Mouse (Mus musculus): ENCODE data around the gene Fam129a.

The Fam129a gene

DNA sequence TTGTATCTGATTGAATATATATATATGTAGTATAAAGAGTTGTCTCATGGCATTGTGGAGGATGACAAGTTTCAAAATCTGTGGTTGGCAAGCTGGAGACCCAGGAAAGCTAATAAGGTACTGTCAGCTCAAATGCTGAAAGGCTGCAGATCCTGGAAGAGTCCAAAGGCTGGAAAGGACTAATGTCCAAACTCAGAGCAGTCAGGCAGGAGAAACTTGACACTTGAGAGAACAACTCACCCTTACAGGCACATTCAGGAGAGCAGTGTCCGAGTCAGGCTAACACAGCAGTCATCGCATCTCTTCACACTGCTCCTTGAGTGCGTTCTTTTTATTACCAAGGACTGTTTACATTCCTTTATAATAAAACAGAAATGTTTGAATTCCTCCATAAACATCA, 56.2 kb downstream of the Fam129a start:
- DNase-seq, result no peak

DNA sequence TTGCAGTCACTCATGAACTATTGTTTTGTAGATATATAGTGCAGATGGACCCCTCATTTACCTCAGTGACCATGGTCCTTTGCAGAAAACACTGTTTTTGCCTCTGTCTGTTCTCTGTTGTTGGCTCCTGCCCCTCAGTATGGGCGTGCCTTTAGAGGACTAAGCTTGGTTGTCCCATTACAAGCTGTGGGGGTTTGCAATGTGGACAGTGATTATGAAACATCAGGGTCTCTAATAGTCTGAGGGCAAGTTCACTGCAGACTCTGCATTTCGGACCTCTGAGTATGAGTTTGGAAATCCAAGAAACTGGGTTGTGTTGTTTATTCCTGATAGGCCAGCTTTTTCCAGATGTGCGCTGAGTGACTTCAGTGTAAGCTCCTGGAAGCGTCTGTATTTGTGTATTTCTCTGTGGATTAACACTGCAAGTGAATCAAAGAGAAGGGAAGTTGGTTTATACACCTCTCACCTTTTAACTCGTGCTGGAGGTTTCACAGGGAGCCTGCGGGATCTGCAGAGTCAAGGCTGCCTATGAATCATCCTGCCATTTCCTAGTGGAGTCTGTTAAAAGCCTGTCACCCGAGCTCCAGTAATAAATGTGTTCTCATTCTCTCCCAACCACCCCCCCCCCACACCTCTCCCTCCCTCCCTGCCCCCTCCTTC, 58.7 kb downstream of the Fam129a start:
- DNase-seq, result no peak

DNA sequence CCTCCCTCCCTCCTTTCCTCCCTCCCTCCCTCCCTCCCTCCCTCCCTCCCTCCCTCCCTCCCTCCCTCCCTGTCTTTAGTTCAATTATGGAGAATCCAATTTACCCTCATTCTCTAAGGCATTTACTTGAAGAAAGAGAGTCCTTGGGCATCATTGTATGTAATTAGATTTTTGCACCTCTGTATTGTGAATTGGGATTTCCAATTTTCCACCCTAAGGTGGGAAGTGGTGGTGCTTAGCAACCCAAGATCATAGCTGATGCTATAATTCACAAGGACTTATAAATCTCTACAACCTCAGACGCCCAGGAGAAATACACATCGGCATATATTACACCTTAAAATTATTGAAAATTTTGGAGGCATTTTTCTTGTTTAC, 59.3 kb downstream of the Fam129a start:
- no peak for DNase-seq

DNA sequence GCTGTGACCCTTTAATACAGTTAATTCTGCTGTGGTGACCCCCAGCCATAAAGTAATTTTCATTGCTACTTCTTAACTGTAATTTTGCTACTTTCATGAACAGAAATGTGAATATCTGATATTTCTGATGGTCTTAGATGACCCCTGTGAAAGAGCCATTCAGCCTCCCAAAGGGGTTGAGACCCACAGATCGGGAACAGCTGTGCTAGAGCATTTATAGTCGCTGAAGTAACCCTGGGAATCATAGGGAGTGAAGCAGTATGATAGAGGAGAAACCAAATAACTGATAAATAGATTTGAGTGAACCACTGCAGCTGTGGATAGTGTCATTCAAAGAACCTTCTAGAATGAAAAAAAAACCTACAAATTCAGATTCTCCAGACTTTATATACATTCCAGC, 60.1 kb downstream of the Fam129a start:
- no peak for DNase-seq

DNA sequence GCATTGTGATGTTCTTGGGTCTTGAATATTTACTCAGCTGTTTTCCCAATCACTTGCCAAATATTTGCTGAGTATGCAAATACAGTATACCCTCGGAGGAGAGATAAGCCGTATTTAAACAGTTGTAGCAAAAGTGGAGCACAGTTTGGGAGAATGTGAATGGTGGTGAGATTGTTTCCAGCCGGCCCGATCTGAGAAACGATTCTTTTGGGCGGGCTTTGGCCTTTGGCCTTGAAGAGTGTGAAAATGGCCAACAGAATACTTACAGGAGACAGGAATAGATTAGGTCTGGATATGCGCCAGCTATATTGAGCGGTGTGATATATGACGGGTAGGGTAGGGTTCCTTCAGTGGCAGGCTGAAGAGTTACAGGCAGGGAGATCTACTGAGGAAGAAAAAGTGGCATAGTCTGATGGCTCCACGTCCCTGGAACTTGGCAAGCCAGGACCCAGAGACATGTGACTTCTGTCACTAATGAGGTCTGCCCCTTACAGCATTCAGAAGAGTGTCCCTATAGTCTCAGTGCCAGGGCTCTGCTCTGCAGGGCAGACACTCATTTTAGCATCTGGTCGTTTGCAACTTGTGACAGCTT, 60.8 kb downstream of the Fam129a start:
- peak; percentile 46 to 73 for DNase-seq

DNA sequence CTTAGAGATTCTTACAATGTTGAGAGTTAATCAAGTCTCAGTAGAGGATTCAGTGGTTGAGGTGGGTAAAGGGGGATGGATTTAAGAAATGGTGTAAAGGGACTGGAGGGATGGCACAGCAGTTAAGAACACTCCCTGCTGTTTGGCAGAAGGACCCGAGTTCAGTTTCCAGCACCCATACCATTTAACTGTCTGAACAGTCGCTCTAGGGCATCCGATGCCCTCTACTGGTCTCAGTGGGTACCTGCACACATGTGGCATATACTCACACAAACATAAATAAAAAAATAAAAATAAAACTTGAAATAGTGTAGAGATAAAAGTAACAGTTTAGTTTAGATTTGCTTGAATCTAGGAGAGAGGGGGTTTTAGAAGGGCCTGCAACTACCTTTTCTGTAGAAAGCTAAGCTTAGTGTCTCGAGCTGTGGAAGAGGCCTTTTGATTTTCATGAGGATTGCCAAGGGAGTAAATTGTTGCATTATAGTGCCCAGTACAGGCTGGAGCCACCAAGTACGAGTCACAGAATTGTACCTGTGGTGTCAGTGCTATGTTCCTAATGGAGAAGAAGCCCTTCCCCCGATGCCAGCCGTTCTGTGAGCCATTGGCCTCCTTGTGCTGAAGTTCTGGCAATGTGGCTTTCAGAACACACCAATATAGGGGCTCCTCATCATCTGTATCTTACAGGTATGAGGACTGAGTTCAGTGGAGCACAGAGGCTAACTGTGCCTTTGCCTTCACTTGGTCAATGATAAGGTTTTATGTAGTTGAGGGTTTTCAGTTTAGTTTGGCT, 61.8 kb downstream of the Fam129a start:
- no peak for DNase-seq

DNA sequence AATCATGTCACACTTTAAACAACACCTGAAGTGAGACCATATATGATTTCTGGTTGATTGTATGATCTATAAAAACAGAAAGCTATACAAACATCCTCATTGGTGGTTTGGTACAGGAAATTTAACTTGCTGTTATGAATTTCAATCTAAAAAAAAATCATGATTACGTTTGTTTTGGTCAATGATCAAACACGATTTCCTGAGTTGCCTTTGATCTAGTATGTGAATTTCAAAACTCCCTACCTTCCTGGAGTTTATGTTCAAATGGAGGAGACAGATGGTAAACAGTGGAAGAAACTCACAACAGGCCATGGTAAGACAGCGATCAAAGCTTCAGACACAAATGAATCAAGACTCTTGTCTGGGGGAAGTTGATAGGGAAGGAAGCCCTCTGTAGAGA, 65.7 kb downstream of the Fam129a start:
- no peak for DNase-seq

DNA sequence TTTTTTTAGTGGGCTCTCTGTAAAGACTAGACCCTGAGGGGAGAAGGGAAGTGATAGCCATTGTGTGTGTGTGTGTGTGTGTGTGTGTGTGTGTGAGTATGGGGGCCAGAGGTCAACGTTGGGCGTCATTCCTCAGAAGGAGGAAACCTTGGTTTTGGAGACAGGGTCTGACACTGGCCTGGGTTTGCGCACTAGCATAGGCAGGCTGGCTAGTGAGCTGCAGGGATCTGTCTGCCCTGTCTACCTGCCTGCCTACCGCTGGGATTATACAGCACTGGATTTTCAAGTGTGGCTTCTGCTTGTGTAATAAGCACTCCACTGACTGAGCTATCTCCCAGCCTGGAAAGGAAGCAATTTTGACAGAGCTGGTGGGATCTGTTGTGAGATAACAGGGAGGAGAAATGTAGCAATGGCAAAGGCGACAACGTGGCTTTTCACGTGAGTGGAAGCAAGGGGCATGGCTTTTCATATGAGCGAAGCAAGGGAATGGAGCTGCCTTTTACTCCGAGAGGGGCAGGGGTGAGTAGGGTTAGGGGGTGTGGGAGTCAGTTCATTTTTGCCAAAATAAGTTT, 66.5 kb downstream of the Fam129a start:
- DNase-seq, result no peak

DNA sequence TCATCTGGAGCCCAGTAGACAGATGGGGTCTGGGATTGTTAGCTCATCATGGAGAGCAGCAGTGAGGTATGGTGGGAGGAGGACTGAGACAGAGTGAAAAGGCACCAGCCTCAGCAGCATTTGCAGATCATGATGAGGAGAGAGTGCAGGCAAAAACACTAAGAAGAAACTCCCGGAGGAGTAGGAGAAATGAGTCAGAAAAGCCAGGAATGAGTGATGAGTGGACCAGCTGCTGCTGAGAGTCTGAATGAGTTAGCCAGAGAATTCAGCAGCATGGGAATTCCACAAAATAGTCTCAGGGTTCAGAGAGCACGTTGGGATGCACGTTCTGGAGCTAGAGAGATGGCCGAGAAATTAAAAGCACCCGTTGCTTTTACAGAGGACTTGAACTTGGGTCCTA, 67.4 kb downstream of the Fam129a start:
- no peak for DNase-seq

DNA sequence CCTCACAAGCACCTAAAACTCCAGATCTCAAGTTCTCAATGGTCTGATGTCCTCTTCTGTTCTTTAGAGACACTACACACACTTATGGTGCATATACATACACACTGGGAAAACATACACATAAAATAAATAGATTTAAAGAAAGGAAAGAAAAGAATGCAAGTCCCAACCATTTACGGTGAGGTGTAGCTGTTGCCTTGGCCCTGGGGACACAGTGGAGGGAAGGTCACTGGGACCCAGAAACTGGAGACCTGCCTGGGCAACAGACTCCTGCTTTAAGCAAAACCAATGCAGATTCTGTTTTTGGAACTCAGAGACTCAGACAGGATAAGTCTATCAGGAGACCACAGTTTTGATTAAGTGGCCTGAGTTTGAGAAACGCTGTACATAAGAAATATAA, 67.8 kb downstream of the Fam129a start:
- no peak for DNase-seq

DNA sequence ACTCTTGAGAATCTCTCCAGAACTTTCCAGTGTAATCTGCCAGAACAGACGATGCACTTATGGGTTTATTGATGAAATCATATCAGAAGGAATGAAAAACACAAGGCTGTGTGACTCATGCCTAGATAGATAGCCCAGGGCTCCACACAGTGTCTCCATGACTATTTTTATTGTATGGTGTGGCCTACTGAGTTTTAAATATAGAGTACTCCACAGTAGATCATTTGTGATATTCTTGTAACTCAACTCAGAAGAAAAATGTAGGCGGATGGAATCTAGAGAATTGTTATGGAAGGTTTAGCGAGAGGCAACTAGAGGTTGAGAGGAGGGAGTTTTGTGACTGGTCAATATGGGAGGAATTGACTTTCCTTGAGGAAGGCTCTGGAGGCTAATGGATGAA, 75.4 kb downstream of the Fam129a start:
- no peak for DNase-seq

DNA sequence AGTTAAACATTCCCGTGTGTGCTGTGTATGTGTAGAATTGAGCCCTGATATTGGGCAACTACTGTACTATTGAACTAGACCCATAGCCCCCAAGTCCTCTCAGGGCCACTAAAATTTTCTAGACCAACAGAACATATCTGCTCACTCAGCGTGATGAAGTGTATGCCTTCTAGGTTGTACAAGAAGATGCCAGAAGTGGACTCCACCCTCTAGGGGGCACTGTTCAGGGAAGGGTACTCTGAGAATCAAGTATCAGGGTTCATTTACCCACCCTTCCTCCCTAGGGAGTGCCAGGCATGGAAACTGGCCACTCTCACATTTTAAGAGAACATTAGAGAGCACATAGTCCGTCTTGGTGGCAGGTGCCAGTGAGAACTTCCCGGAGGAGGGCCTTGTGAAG, 77.1 kb downstream of the Fam129a start:
- DNase-seq, result no peak

DNA sequence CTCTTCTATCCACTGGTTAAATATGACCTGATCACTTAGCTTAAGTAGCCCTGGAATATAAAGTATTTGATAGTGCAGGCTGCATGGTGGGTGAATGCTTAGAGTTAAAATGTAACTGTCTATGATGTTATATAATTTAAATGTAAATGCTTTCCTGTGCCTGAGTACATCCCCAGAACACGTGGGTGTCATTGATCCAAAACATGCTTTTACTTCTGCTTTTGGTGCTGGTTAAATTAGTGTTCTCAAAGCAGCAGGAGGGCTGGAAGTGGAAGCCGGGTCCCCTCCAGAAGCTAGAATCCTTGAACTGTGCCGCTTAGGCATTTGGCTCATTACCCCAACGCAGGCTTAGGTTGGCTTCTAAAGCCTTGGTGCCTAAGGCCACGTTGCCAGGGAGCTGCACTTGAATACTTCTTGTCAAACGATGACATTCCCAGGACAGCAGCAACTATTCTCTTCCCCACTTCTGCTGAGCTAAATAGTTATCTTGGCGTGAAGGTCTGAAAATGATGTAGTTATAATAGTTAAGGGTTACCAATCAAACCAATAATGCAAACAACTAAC, 86.1 kb downstream of the Fam129a start:
- no peak for DNase-seq

DNA sequence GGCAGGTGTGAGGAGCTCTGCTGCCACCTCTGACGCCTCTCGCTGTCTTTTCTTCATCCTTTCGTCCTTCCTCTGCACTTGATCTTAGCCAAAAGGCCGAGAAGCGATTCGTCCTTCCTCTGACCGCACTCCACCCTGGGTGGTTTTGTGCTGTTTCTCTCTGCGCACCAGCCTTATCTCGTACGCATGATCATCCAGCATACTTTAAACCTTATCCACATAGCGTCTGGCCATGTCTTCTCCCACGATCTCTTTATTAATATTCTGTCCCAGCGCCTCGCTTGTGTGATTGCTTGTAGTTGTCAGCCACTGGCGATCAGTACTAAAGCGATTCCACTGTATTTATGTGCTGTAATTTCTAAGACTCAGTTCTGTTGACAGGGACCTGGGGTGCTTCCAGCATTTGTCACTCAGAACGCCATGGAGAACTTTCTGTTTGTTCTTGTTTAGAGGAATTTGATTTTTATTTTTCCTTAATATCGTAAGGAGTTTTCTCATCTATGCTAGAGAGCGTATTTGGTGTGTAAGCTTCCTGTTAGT, 87.4 kb downstream of the Fam129a start:
- no peak for DNase-seq

DNA sequence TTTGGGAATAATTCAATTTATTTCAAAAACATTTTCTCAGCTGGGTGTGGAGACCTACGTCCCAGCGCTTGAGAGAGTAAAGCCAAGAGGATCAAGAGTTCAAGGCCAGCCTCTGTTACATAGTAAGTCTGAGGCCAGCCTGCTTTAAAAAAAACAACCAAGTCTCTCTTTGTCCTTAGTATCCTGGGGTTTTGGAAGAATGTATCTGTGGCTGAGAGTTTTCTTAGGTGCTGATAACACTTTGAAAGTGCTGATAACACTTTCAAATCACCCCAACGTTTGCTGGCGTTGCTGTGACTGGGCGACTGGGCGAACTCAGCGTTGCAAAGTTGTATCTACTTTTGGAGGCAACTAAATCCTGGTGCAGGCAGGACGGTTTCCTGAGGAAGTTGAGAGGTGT, 88.7 kb downstream of the Fam129a start:
- no peak for DNase-seq

DNA sequence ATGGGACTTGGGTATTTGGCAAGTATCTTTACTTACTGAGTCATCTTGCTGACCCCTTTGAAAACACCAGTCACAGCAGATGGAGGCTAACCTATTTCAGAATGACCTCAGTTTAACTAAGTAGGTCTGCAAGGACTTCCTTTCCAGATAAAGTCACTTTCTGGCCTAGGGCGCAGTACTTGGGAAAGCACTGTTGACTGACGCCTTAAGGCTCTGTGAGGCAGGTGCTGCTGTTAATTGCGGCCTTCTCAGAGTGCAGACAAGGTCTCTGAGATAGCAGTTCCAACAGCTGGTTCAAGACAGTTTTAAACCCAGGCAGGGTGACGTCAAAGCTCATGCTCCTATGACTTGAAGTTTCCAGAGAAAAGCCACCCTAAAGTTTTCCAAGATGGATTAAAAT, 89.3 kb downstream of the Fam129a start:
- no peak for DNase-seq

DNA sequence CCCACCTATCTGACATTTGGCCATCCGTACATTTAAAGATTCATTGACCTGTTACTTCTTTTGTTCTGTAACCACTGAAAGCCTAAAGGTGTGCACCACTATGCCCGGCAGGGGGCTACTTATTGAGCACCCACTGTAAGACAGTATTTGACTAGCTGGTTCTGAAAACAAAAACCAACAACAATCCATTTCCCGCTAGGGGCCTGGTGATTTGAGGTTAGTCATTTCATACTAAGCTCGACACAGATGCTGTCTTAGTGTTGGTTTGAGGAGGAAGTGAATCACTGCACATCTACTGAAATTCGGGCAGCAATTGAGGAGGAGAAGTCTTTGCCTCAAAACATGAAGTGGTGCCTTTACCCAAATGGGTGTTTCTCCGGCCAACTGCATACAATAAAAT, 89.9 kb downstream of the Fam129a start:
- no peak for DNase-seq

DNA sequence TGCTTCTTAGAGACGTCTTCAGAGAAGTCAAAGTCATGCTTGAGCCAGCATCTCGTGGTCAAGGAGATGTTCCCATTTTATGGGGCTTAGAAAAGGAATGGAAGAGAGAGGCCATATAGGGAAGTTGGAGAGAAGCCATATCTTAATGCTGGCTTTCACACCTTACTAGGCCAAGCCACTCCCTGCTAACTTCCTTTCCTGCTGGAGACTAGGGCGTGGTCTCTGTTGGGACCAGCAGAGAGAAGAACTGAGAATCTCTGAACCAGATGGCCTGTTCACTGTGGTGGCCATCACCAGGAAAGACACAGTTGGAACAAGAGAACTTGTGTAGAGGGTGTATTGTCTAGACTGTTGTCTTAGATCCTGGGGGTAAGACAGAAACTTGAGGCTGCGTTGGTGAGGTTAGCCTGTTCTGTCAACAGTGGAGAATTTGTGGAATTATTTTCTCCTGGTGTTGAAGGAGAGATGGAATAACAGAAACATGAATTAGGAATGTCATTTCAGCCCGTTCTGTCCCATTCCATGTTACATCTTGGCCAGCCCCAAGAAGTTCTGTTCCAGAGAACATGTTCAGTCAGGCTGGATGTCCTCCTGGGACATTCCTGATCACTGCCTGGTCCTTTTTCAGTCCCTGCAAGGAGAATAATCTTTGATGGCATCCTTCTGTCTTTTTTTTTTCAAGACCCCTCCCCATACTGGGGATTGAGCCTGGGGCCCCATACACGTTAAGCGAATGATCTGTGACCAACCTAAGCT, 90.9 kb downstream of the Fam129a start:
- DNase-seq, result no peak

DNA sequence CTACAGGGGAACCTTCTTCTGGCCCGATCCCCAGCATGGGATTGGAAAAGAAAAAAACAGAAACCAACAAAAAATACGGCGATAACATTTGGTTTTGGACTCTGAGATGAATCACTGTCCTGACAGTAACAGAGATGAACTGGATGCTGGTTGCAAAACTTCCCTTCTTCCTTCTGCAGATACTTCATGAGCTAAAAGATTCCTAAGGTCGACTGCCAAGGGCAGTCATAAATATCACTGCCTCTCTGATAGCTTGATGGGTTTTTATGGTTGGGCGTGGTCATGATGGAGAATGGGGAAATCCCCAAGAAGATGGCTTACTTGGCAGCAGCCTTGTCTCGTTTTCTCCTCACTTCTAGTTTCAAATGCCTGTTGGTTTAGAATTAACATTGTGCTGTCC, 92.0 kb downstream of the Fam129a start:
- DNase-seq, result no peak

DNA sequence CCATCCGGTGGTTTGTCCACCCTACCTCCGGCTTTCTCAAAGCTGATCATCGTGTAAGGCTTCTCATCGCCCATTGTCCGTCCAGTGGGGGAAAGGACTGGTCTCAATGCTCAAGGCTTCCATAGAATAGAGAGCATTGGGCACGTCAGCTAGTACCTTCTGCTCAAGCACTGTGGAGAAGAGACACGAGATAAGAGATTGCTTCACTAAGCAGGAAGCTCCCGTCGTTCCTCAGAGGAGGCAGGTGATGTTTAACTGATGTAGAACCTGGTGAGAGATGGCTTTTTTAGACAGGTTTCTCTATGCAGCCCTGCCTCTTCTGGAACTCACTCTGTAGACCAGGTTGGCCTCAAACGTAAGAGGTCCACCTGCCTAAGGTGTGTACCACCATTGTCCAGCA, 93.4 kb downstream of the Fam129a start:
- no peak for DNase-seq

DNA sequence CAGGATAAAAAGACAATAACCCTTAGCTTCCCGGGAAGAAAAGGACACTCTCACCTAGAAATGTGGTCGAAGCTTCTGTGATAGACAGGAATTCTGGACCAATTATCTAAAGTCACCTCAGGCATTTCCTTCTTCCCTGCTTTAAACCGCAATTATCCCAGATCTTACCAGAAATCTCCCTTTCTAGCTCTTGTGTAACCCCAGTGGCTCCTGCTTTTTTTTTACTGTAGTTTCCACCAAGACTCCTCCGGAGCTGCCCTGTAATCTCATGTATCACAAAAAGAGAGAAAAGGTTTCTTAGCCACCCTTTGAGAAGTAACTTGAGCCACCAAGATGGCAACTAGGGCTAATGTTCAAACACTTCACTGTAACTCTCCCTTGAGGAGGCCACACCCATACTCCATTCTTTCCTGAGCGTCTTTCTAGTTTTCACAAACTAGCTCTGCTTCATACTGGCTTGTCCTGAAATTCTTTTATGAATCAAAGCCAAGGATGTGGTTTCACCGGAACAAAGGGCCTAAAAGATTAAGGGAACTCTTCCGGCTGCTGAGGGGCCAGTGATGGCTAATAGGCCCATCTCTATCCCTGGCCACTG, 93.9 kb downstream of the Fam129a start:
- no peak for DNase-seq

DNA sequence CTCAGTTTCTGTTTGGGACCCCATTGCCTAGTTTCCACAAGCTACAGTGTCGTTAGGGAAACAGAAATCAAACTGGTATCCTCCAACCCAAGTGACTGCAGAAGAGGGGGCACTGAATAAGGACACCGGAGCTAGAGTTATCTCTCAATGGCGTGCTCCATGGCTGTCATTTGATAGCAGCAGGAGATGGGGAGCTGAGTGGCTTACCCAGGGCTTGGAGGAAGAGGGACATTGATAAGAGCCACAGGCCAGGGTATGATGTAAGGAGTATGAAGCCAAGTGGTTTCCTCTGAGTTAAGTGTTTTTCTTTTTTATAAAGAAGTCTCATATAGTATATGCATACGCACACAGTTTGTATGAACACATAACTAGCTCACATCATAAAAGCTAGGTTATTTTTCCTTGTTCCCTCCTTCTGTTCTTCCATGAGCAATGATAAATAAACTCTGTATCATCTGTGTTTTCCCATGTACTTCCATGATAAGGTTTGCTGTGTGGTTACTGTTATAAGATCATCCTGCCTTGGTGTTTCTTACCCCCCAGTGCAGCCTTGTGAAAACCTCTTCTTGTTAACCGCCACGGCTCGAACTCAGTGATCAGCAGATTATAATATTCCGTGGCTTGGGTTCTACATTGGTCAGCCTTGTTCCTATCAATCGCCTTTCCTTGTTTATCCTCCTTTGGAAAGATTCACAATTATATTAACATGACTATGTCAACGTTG, 96.5 kb downstream of the Fam129a start:
- no peak for DNase-seq
